Mouse (Mus musculus) CD4-positive naive resting alpha-beta T cell, adult 57 days (primary cell): ENCODE measurements around the gene Armh3. TPM values are rescaled to one million over a fixed set of nuclear protein-coding genes. Genes with fewer than 3 reads are reported as not detected.

ENCODE experiments used
- total RNA-seq: library from RNA; stranded (reverse); gene quantifications from one replicate; pipeline ENCODE4 v1.2.4, GENCODE M21; 2023

Gene Armh3
- total RNA-seq = 16.6 TPM

DNA sequence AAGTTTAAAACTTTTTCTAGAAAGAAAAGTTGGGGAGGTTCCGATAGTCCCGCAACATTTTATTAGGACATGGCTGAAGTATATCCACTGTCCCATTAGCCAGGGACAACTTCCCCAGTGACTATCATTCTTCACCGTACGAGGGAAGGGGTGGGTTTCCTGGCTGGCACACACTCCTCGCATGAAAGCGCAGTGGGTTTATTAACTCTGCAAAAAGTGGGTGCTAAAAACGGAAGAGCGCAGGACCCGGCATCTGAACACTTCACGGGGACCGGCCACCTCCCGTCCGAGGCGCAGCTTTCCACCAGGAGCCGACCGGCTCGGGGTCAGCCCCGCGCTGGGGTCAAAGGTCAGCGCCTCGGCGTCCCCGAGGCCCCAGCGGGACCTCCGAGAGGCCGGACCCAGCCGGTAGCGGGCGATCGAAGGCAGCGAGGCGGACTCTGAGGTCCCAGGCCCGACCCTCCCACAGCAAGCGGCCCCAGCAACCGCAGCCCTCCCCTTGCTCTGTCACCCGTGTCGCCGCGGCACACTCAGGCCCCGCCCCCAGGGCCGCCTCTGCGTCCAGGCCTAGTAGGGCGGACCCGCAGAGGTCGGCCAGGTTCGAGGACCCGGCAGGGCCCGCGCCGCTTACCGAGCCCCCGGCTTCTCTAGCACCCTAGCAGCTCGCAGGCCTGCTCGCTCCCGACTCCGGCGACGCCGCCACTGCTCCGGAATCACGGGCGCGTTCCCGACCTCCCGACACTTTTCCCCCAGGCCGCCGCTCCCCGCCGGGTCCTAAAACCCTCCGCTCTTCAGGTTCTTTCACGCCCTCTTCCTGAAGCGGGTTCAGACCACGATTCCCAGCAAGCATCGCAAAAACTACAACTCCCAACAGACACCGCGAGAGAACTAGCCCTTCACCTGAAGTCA lies at the start of gene Armh3:
Armh3 (minus strand) TSS at position 704 of the 909 bp plus-strand sequence.

DNA sequence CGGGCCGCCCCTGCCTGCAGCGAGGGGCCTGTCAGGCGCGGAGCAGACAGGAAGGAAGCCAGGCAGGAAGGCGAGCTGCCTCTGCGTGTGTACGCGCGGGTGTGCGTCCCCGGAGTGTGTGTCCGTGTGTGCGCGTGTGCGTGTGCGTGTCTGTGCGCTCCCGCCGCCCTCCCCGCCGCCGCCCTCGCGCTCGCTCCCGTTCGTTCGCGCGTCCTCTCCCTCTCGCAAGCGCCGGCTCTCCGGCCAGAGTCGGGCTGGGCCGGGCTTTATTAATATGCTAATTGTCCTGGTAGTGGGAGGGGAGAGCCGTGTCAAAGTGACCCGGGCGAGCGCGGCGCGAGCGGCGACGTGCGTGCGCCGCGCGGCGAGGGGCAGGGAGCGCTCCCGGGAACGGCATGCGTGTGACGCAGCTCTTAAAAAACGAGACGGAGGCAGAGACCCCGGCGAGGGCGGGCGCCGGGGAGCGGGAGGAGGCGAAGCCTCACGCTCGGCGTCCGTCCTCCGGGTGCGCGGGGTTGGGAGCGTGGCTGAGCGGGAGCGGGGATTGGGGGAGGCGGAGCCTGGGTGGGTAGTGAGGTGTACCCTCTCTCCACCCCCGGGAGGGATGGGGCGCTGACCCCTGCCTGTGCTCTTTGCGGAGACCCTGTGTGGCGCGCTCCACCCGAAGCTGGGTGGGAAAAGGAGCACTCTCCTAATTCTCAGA lies 46.9 kb upstream of the Armh3 start, which contains the start of gene Ldb1:
Ldb1 (minus strand) TSS at position 222 of the 703 bp plus-strand sequence.

DNA sequence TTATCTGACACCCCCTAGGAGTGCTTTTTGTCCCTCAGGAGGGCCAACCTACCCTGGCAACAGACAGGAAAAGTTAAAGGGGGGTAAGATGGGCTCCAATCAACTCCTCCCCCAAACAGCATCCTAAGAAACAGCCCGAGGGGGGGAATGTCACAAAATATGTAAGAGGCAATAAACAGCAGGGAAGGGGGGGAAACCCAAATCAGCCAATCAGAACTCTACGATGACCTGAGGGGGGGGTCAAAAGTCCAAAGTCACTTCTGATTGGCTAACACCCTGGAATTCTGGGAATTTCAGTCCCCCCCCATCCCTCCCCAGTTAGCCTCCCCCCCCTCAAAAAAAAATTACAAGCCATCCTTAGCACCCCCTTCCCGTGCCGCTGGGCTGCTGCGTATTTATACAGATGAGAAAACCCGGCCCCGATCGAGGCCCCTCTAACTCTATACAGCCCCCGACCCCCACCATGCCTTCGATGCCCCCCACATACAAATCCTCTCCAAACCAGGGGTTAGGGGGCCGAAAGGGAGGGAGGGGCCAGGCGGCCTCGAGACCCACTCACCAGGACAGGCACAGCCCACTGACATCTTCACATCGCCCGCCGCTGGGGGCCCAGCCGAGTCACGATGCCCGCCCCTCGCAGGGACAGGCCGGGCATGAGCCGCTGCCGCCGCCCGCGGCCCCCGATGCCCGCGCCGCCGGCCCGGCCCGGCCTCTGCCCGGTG lies 46.1 kb upstream of the Armh3 start, which contains the start of gene Pprc1:
Pprc1 (plus strand) TSS at position 616 of the 722 bp plus-strand sequence.

GRCm38 (mm10) chr19:46003371-46004226 lies 5.3 kb upstream of the Armh3 start, which contains the start of gene Hps6:
Gene Hps6 (plus strand): TSS chr19:46003508.

GRCm38 (mm10) chr19:45815831-45816405 lies 182.4 kb downstream of the Armh3 start, which contains the start of gene Kcnip2:
Gene Kcnip2 (minus strand): TSS chr19:45816061.

GRCm38 (mm10) chr19:45783181-45783932 lies 214.9 kb downstream of the Armh3 start, which contains the start of gene Mgea5:
Gene Mgea5 (minus strand): TSS chr19:45783837.

Other genes starting within 250 kb of the Armh3 start
- 57.6 TPM for gene Npm3, start 248.9 kb downstream of the Armh3 start, total RNA-seq
- 318 TPM for gene Mgea5, start 214.7 kb downstream of the Armh3 start, total RNA-seq
- gene Kcnip2, start 182.4 kb downstream of the Armh3 start, total RNA-seq = 11.4 TPM
- 6.5 TPM for gene Hps6, start 5.0 kb upstream of the Armh3 start, total RNA-seq
- gene Pprc1, start 46.4 kb upstream of the Armh3 start, total RNA-seq = 107 TPM
- 394 TPM for gene Ldb1, start 46.7 kb upstream of the Armh3 start, total RNA-seq
- 72.5 TPM for gene Nolc1, start 77.4 kb upstream of the Armh3 start, total RNA-seq
- not detected for gene Elovl3, start 133.4 kb upstream of the Armh3 start, total RNA-seq
- gene Pitx3, start 149.8 kb upstream of the Armh3 start, total RNA-seq = not detected
- 91.5 TPM for gene Gbf1, start 154.0 kb upstream of the Armh3 start, total RNA-seq